Comparison of ENCODE assay signal across 8 mouse cellular contexts in genomic region chr2:119155388-119155787, GRCm38 (mm10). TPM values are rescaled to one million over a fixed set of nuclear protein-coding genes. Genes with fewer than 3 reads are reported as not detected.
DNase-seq lines count a peak whose midpoint lies in the region; ATAC-seq and TF ChIP-seq lines count a peak whose summit lies in the region.

No protein-coding gene starts in this region.

- no peak for DNase-seq in forebrain, embryonic 10.5 days (ENCODE audit: extremely low spot score, low spot score)
- peak; percentile 64 for DNase-seq in G1E (ENCODE audit: low spot score)
- no peak for DNase-seq in left cerebral cortex, adult 9 months (ENCODE audit: low spot score in 2 of 2)
- no peak for DNase-seq in T-cell, adult 2 months (ENCODE audit: low spot score)
- no peak for DNase-seq in cerebellum, postnatal 4 days (ENCODE audit: low spot score in 2 of 2)

- H3K4me1 ChIP-seq in forebrain, embryonic 10.5 days, result peaks cover 22% of the 10 kb centered on the region
- peaks cover 16% of the 10 kb centered on the region for H3K4me1 ChIP-seq in forebrain, embryonic 16.5 days (replicated peaks; ENCODE audit: control insufficient read depth, insufficient read depth, low read length)
- peaks cover 64% of the 10 kb centered on the region for H3K4me1 ChIP-seq in G1E (ENCODE audit: insufficient read depth, low read depth, low read length)
- peaks cover 17% of the 10 kb centered on the region for H3K4me1 ChIP-seq in forebrain, embryonic 15.5 days

- H3K4me2 ChIP-seq in forebrain, embryonic 16.5 days (ENCODE audit: low read length), result no peak overlapping the region
- H3K4me2 ChIP-seq in forebrain, embryonic 15.5 days (replicated peaks), result peak overlapping the region; percentile 92; the same call in 1 of the 2 replicates

- peaks cover 42% of the 10 kb centered on the region for H3K36me3 ChIP-seq in forebrain, embryonic 10.5 days (replicated peaks)
- H3K36me3 ChIP-seq in forebrain, embryonic 16.5 days (ENCODE audit: control insufficient read depth, insufficient read depth), result peaks cover 16% of the 10 kb centered on the region
- H3K36me3 ChIP-seq in G1E (replicated peaks), result peaks cover 45% of the 10 kb centered on the region
- peaks cover 37% of the 10 kb centered on the region for H3K36me3 ChIP-seq in forebrain, embryonic 15.5 days

- H3K27me3 ChIP-seq in forebrain, embryonic 10.5 days (ENCODE audit: poor library complexity, severe bottlenecking), result no peaks in the 10 kb centered on the region
- no peaks in the 10 kb centered on the region for H3K27me3 ChIP-seq in forebrain, embryonic 16.5 days (replicated peaks; ENCODE audit: control insufficient read depth, insufficient read depth, low read length)
- H3K27me3 ChIP-seq in G1E (ENCODE audit: insufficient read depth, low read length), result no peaks in the 10 kb centered on the region
- no peaks in the 10 kb centered on the region for H3K27me3 ChIP-seq in forebrain, embryonic 15.5 days

- no peak for ATAC-seq in forebrain, embryonic 16.5 days
- ATAC-seq in G1E (ENCODE audit: extremely low read depth, insufficient number of reproducible peaks, low FRiP score, poor library complexity, severe bottlenecking), result peak; percentile 81
- no peak for ATAC-seq in forebrain, embryonic 15.5 days (replicated peaks)
- peak; percentile 92 for ATAC-seq in megakaryocyte-erythroid progenitor cell, adult 5-6 weeks (replicated peaks; ENCODE audit: low FRiP score, low TSS enrichment, poor library complexity, severe bottlenecking)

- H3K4me3 ChIP-seq in forebrain, embryonic 10.5 days, result peak overlapping the region; percentile 91
- H3K4me3 ChIP-seq in forebrain, embryonic 16.5 days (replicated peaks; ENCODE audit: low read length), result no peak overlapping the region
- peak overlapping the region; percentile 100 for H3K4me3 ChIP-seq in G1E (ENCODE audit: low read depth, low read length)
- no peak overlapping the region; the same call in 1 of the 2 replicates for H3K4me3 ChIP-seq in forebrain, embryonic 15.5 days

- H3K9ac ChIP-seq in forebrain, embryonic 16.5 days (replicated peaks; ENCODE audit: low read depth, low read length), result no peak overlapping the region
- H3K9ac ChIP-seq in forebrain, embryonic 15.5 days (replicated peaks), result no peak overlapping the region

- 90% methylated on average over 9 of the region's 9 CpGs for WGBS in forebrain, embryonic 10.5 days
- WGBS in forebrain, embryonic 16.5 days, result 83% methylated on average over 9 of the region's 9 CpGs
- WGBS in forebrain, embryonic 15.5 days, result 85% methylated on average over 9 of the region's 9 CpGs

- no peak overlapping the region for H3K27ac ChIP-seq in forebrain, embryonic 10.5 days
- no peak overlapping the region for H3K27ac ChIP-seq in forebrain, embryonic 16.5 days (ENCODE audit: low read length)
- no peak overlapping the region for H3K27ac ChIP-seq in forebrain, embryonic 15.5 days (replicated peaks)

- no peak for TF ChIP-seq CTCF in G1E (IDR thresholded peaks at IDR 0.05; ENCODE audit: low read depth, low read length)

- H3K9me3 ChIP-seq in forebrain, embryonic 10.5 days, result no peaks in the 10 kb centered on the region
- no peaks in the 10 kb centered on the region for H3K9me3 ChIP-seq in forebrain, embryonic 16.5 days (ENCODE audit: control insufficient read depth, low read length)
- H3K9me3 ChIP-seq in G1E (replicated peaks), result no peaks in the 10 kb centered on the region
- no peaks in the 10 kb centered on the region for H3K9me3 ChIP-seq in forebrain, embryonic 15.5 days

RNA-seq across cellular contexts. Expression of gene Rmdn3, which starts 1.4 kb away (rescaled TPM):
- 50.9 and 54.0 TPM in 2 replicates for polyA plus RNA-seq in forebrain, embryonic 10.5 days (2016; fragmentation: Nextera tagmentation; extraction: Ambion mirVana)
- polyA plus RNA-seq in forebrain, embryonic 16.5 days (2015; fragmentation: Nextera tagmentation; extraction: Ambion mirVana), result 59.6 and 65.3 TPM in 2 replicates
- total RNA-seq in G1E (2014; fragmentation: Nextera tagmentation), result 69.1 and 77.4 TPM in 2 replicates
- total RNA-seq in G1E (2017), result 95.9 and 104 TPM in 2 replicates
- polyA plus RNA-seq in G1E (2012), result 53.7 and 54.9 TPM in 2 replicates
- polyA plus RNA-seq in forebrain, embryonic 15.5 days (2015; fragmentation: Nextera tagmentation; extraction: Ambion mirVana), result 52.0 and 54.2 TPM in 2 replicates
- 40.0 and 58.7 TPM in 2 replicates for total RNA-seq in megakaryocyte-erythroid progenitor cell, adult 5-6 weeks (2014; fragmentation: Nextera tagmentation)
- 61.9 and 76.4 TPM in 2 replicates for total RNA-seq in megakaryocyte-erythroid progenitor cell, adult 5-6 weeks (2017)

RNA-seq across cellular contexts. Expression of gene Gchfr, which starts 12.2 kb away (rescaled TPM):
- 5.6 and 6.2 TPM in 2 replicates for polyA plus RNA-seq in forebrain, embryonic 10.5 days (2016; fragmentation: Nextera tagmentation; extraction: Ambion mirVana)
- 0.47 and 0.55 TPM in 2 replicates for polyA plus RNA-seq in forebrain, embryonic 16.5 days (2015; fragmentation: Nextera tagmentation; extraction: Ambion mirVana)
- total RNA-seq in G1E (2014; fragmentation: Nextera tagmentation) (1.3 TPM in 1 of 2 replicates, not detected in the other), G1E (2017) (6.7 and 9.8 TPM in 2 replicates)
- polyA plus RNA-seq in G1E (2012), result 40.2 and 43.5 TPM in 2 replicates
- 0.93 and 2.0 TPM in 2 replicates for polyA plus RNA-seq in forebrain, embryonic 15.5 days (2015; fragmentation: Nextera tagmentation; extraction: Ambion mirVana)
- total RNA-seq in megakaryocyte-erythroid progenitor cell, adult 5-6 weeks (2014; fragmentation: Nextera tagmentation), result 1.0 TPM in 1 of 2 replicates, not detected in the other
- total RNA-seq in megakaryocyte-erythroid progenitor cell, adult 5-6 weeks (2017), result not detected in 2 replicates

RNA-seq across cellular contexts. Expression of gene Gm14137, which starts 18.9 kb away (rescaled TPM):
- 0.90 and 0.93 TPM in 2 replicates for polyA plus RNA-seq in forebrain, embryonic 10.5 days (2016; fragmentation: Nextera tagmentation; extraction: Ambion mirVana)
- 1.1 and 1.3 TPM in 2 replicates for polyA plus RNA-seq in forebrain, embryonic 16.5 days (2015; fragmentation: Nextera tagmentation; extraction: Ambion mirVana)
- total RNA-seq in G1E (2014; fragmentation: Nextera tagmentation), result not detected in 2 replicates
- total RNA-seq in G1E (2017), result 0.06 and 0.16 TPM in 2 replicates
- polyA plus RNA-seq in G1E (2012), result 0.02 TPM in 1 of 2 replicates, not detected in the other
- 0.83 and 0.90 TPM in 2 replicates for polyA plus RNA-seq in forebrain, embryonic 15.5 days (2015; fragmentation: Nextera tagmentation; extraction: Ambion mirVana)
- not detected in 2 replicates for total RNA-seq in megakaryocyte-erythroid progenitor cell, adult 5-6 weeks (2014; fragmentation: Nextera tagmentation)
- total RNA-seq in megakaryocyte-erythroid progenitor cell, adult 5-6 weeks (2017), result not detected in 2 replicates

RNA-seq across cellular contexts. Expression of gene Rad51, which starts 42.8 kb away (rescaled TPM):
- polyA plus RNA-seq in forebrain, embryonic 10.5 days (2016; fragmentation: Nextera tagmentation; extraction: Ambion mirVana), result 110 and 113 TPM in 2 replicates
- polyA plus RNA-seq in forebrain, embryonic 16.5 days (2015; fragmentation: Nextera tagmentation; extraction: Ambion mirVana), result 17.6 and 20.3 TPM in 2 replicates
- total RNA-seq in G1E (2014; fragmentation: Nextera tagmentation), result 37.2 and 55.1 TPM in 2 replicates
- 27.9 and 40.0 TPM in 2 replicates for total RNA-seq in G1E (2017)
- polyA plus RNA-seq in G1E (2012), result 28.8 and 40.3 TPM in 2 replicates
- polyA plus RNA-seq in forebrain, embryonic 15.5 days (2015; fragmentation: Nextera tagmentation; extraction: Ambion mirVana), result 18.7 and 24.0 TPM in 2 replicates
- 38.1 and 53.7 TPM in 2 replicates for total RNA-seq in megakaryocyte-erythroid progenitor cell, adult 5-6 weeks (2014; fragmentation: Nextera tagmentation)
- total RNA-seq in megakaryocyte-erythroid progenitor cell, adult 5-6 weeks (2017), result 28.4 and 33.1 TPM in 2 replicates

RNA-seq across cellular contexts. Expression of gene Zfyve19, which starts 53.0 kb away (rescaled TPM):
- polyA plus RNA-seq in forebrain, embryonic 10.5 days (2016; fragmentation: Nextera tagmentation; extraction: Ambion mirVana), result 53.9 and 56.9 TPM in 2 replicates
- polyA plus RNA-seq in forebrain, embryonic 16.5 days (2015; fragmentation: Nextera tagmentation; extraction: Ambion mirVana), result 66.2 and 66.9 TPM in 2 replicates
- total RNA-seq in G1E (2014; fragmentation: Nextera tagmentation) (18.4 and 23.4 TPM in 2 replicates), G1E (2017) (26.8 and 28.9 TPM in 2 replicates)
- polyA plus RNA-seq in G1E (2012), result 18.8 and 22.7 TPM in 2 replicates
- polyA plus RNA-seq in forebrain, embryonic 15.5 days (2015; fragmentation: Nextera tagmentation; extraction: Ambion mirVana), result 64.7 and 66.6 TPM in 2 replicates
- total RNA-seq in megakaryocyte-erythroid progenitor cell, adult 5-6 weeks (2014; fragmentation: Nextera tagmentation), result 22.5 and 46.2 TPM in 2 replicates
- total RNA-seq in megakaryocyte-erythroid progenitor cell, adult 5-6 weeks (2017), result 29.4 and 35.9 TPM in 2 replicates

Comparison
In these comparisons a context has a peak if more than half of its experiments do, and no peak if none do; other contexts are left out.
1. H3K4me3 ChIP-seq: peak in forebrain, embryonic 10.5 days (single experiment) and G1E (single experiment); none in forebrain, embryonic 16.5 days (single experiment) and forebrain, embryonic 15.5 days (single experiment).
2. ATAC-seq: peak in G1E (single experiment) and megakaryocyte-erythroid progenitor cell, adult 5-6 weeks (single experiment); none in forebrain, embryonic 16.5 days (single experiment) and forebrain, embryonic 15.5 days (single experiment).